ENCODE assay signal across 8 mouse cellular contexts in the genomic region with DNA sequence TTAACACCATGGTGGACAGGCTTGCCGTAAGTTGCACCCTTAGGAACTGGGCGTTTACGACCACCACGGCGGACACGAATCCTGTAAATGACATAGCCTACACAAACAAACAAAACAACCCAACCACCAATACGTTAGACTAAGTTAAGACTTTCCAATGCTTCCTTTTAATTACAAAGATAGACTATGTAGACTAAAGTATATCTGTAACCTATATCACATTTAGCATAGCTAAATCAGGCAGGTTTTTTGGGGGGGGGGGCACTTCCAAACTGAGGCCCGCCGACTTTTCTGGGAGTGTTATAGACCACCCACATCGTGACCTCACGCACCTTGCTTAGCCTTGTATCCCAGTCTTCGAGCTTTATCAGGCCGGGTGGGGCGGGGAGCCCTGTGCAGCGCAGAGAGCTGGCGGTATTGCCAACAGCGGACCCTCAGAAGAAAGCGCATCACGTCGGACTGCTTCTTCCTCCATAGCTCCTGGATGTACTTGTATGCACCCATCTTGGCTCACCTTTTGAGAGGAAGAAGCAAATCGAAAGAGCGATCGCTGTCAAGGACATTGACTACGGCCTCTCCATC. TPM values are rescaled to one million over a fixed set of nuclear protein-coding genes. Genes with fewer than 3 reads are reported as not detected.
A peak's percentile ranks its signal among the peaks of the same experiment; 100 is the strongest.
DNase-seq lines count a peak whose midpoint lies in the region; ATAC-seq and TF ChIP-seq lines count a peak whose summit lies in the region.
"Not testable (repeated sequence)": the region's sequence is repeated elsewhere in the genome, so short reads cannot be mapped to it uniquely, and the experiment has no call there.

No protein-coding gene starts in this region.

- H3K9me3 ChIP-seq in forebrain, embryonic 10.5 days; heart, embryonic 14.5 days (ENCODE audit: control insufficient read depth, low read length); intestine, embryonic 15.5 days; limb, embryonic 15.5 days; megakaryocyte, embryonic 14.5 days; neural tube, embryonic 14.5 days (ENCODE audit: control insufficient read depth, low read length): not testable (repeated sequence)

- DNase-seq in 3T3-L1 (ENCODE audit: low read depth, low spot score), result peak; percentile 21
- peak; percentile 25 for DNase-seq in brain, embryonic 14.5 days (ENCODE audit: low read depth)
- DNase-seq in forebrain, embryonic 10.5 days (ENCODE audit: extremely low spot score, low spot score), result not testable (repeated sequence)

- not testable (repeated sequence) for TF ChIP-seq POLR2A in brain, embryonic 14.5 days (IDR thresholded peaks at IDR 0.05; ENCODE audit: borderline replicate concordance, extremely low read depth, insufficient read depth, insufficient read length, poor library complexity, severe bottlenecking)

- 1% methylated on average over 24 of the region's 24 CpGs for WGBS in forebrain, embryonic 10.5 days
- WGBS in heart, embryonic 14.5 days, result 0% methylated on average over 22 of the region's 24 CpGs
- WGBS in intestine, embryonic 15.5 days, result under 1% methylated on average over 24 of the region's 24 CpGs
- under 1% methylated on average over 23 of the region's 24 CpGs for WGBS in limb, embryonic 15.5 days
- under 1% methylated on average over 19 of the region's 24 CpGs for WGBS in neural tube, embryonic 14.5 days

- not testable (repeated sequence) for H3K27me3 ChIP-seq in forebrain, embryonic 10.5 days (ENCODE audit: poor library complexity, severe bottlenecking); heart, embryonic 14.5 days (ENCODE audit: control insufficient read depth, insufficient read depth, low read length); intestine, embryonic 15.5 days (replicated peaks); limb, embryonic 15.5 days; megakaryocyte, embryonic 14.5 days (replicated peaks); neural tube, embryonic 14.5 days (ENCODE audit: control insufficient read depth, insufficient read depth, low read length)

- H3K36me3 ChIP-seq in forebrain, embryonic 10.5 days (replicated peaks), result peaks cover 44% of the 10 kb centered on the region
- peaks cover 32% of the 10 kb centered on the region for H3K36me3 ChIP-seq in heart, embryonic 14.5 days (ENCODE audit: control insufficient read depth, insufficient read depth, low read length)
- not testable (repeated sequence) for H3K36me3 ChIP-seq in intestine, embryonic 15.5 days; neural tube, embryonic 14.5 days (ENCODE audit: control insufficient read depth, insufficient read depth, low read length)
- H3K36me3 ChIP-seq in limb, embryonic 15.5 days, result peaks cover 21% of the 10 kb centered on the region
- H3K36me3 ChIP-seq in megakaryocyte, embryonic 14.5 days (replicated peaks; ENCODE audit: low read length), result peaks cover 41% of the 10 kb centered on the region

- not testable (repeated sequence) for TF ChIP-seq CTCF in brain, embryonic 14.5 days (IDR thresholded peaks at IDR 0.05; ENCODE audit: borderline replicate concordance, extremely low read depth, insufficient read depth, insufficient read length)

- H3K4me3 ChIP-seq in forebrain, embryonic 10.5 days, result peak overlapping the region; percentile 88
- peak overlapping the region; percentile 68 to 91 for H3K4me3 ChIP-seq in heart, embryonic 14.5 days (ENCODE audit: control insufficient read depth in 1 of 2, insufficient read depth in 1 of 2, low read depth in 1 of 2, low read length in 2 of 2)
- H3K4me3 ChIP-seq in intestine, embryonic 15.5 days (replicated peaks), result peak overlapping the region; percentile 83
- peak overlapping the region; percentile 78 for H3K4me3 ChIP-seq in limb, embryonic 15.5 days
- H3K4me3 ChIP-seq in megakaryocyte, embryonic 14.5 days (replicated peaks), result peak overlapping the region; percentile 96
- peak overlapping the region; percentile 66 for H3K4me3 ChIP-seq in neural tube, embryonic 14.5 days (ENCODE audit: low read depth, low read length)

- ATAC-seq in heart, embryonic 14.5 days (ENCODE audit: insufficient number of reproducible peaks, insufficient read depth, low FRiP score, low read depth); intestine, embryonic 15.5 days; limb, embryonic 15.5 days (ENCODE audit: insufficient number of reproducible peaks, low FRiP score, low TSS enrichment, low read depth): not testable (repeated sequence)
- peak; percentile 8 for ATAC-seq in neural tube, embryonic 14.5 days (ENCODE audit: low read depth)

- H3K4me2 ChIP-seq in heart, embryonic 14.5 days (ENCODE audit: low read length), result peak overlapping the region; percentile 75
- peak overlapping the region; percentile 70 for H3K4me2 ChIP-seq in intestine, embryonic 15.5 days (replicated peaks)
- H3K4me2 ChIP-seq in limb, embryonic 15.5 days, result peak overlapping the region; percentile 55
- H3K4me2 ChIP-seq in neural tube, embryonic 14.5 days (ENCODE audit: low read depth, low read length), result peak overlapping the region; percentile 90

- H3K9ac ChIP-seq in heart, embryonic 14.5 days (ENCODE audit: low read length), result peak overlapping the region; percentile 98
- peak overlapping the region; percentile 95 for H3K9ac ChIP-seq in intestine, embryonic 15.5 days
- H3K9ac ChIP-seq in limb, embryonic 15.5 days, result peak overlapping the region; percentile 88
- peak overlapping the region; percentile 93 for H3K9ac ChIP-seq in neural tube, embryonic 14.5 days (replicated peaks; ENCODE audit: low read depth, low read length)

- peaks cover 18% of the 10 kb centered on the region for H3K4me1 ChIP-seq in forebrain, embryonic 10.5 days
- peaks cover 0 to 12% of the 10 kb centered on the region in 2 experiments; a peak in 2 of 4 replicates for H3K4me1 ChIP-seq in heart, embryonic 14.5 days (ENCODE audit: control insufficient read depth in 2 of 2, insufficient read depth in 2 of 2, low read length in 2 of 2)
- not testable (repeated sequence) for H3K4me1 ChIP-seq in intestine, embryonic 15.5 days (replicated peaks); megakaryocyte, embryonic 14.5 days
- H3K4me1 ChIP-seq in limb, embryonic 15.5 days, result peaks cover 11% of the 10 kb centered on the region
- peaks cover 11% of the 10 kb centered on the region for H3K4me1 ChIP-seq in neural tube, embryonic 14.5 days (ENCODE audit: control insufficient read depth, insufficient read depth, low read length)

- peak overlapping the region; percentile 98 for H3K27ac ChIP-seq in forebrain, embryonic 10.5 days
- H3K27ac ChIP-seq in heart, embryonic 14.5 days (replicated peaks in 1 of 2; ENCODE audit: control insufficient read depth in 1 of 2, insufficient read depth in 1 of 2, low read depth in 2 of 2, low read length in 2 of 2), result peak overlapping the region; percentile 74 to 86
- H3K27ac ChIP-seq in intestine, embryonic 15.5 days, result peak overlapping the region; percentile 75; the same call in 1 of the 2 replicates
- H3K27ac ChIP-seq in limb, embryonic 15.5 days, result peak overlapping the region; percentile 90
- H3K27ac ChIP-seq in neural tube, embryonic 14.5 days (ENCODE audit: low read depth, low read length), result peak overlapping the region; percentile 87

RNA-seq across cellular contexts. Expression of gene Nkiras1, which starts 0.9 kb away (rescaled TPM):
- polyA plus RNA-seq in brain, embryonic 14.5 days (2012; rRNA removed), result 26.1 and 28.8 TPM in 2 replicates
- 12.2 and 13.6 TPM in 2 replicates for polyA plus RNA-seq in forebrain, embryonic 10.5 days (2016; fragmentation: Nextera tagmentation; extraction: Ambion mirVana)
- polyA plus RNA-seq in heart, embryonic 14.5 days (2014; fragmentation: Nextera tagmentation; extraction: Ambion mirVana), result 18.4 and 21.1 TPM in 2 replicates
- polyA plus RNA-seq in intestine, embryonic 15.5 days (2015; fragmentation: Nextera tagmentation; extraction: Ambion mirVana), result 16.8 and 17.1 TPM in 2 replicates
- polyA plus RNA-seq in limb, embryonic 15.5 days (2015; fragmentation: Nextera tagmentation; extraction: Ambion mirVana), result 20.4 and 25.8 TPM in 2 replicates
- polyA plus RNA-seq in megakaryocyte, embryonic 14.5 days (2012; ENCODE audit: insufficient read depth, low replicate concordance), result 0.51 TPM in 1 of 2 replicates, not detected in the other
- 57.1 and 66.6 TPM in 2 replicates for polyA plus RNA-seq in neural tube, embryonic 14.5 days (2014; fragmentation: Nextera tagmentation; extraction: Ambion mirVana)

RNA-seq across cellular contexts. Expression of gene Rpl15, which starts 1.2 kb away (rescaled TPM):
- 787 and 1,082 TPM in 2 replicates for polyA plus RNA-seq in brain, embryonic 14.5 days (2012; rRNA removed)
- 464 and 501 TPM in 2 replicates for polyA plus RNA-seq in forebrain, embryonic 10.5 days (2016; fragmentation: Nextera tagmentation; extraction: Ambion mirVana)
- 311 and 327 TPM in 2 replicates for polyA plus RNA-seq in heart, embryonic 14.5 days (2014; fragmentation: Nextera tagmentation; extraction: Ambion mirVana)
- 406 and 450 TPM in 2 replicates for polyA plus RNA-seq in intestine, embryonic 15.5 days (2015; fragmentation: Nextera tagmentation; extraction: Ambion mirVana)
- polyA plus RNA-seq in limb, embryonic 15.5 days (2015; fragmentation: Nextera tagmentation; extraction: Ambion mirVana), result 314 and 405 TPM in 2 replicates
- polyA plus RNA-seq in megakaryocyte, embryonic 14.5 days (2012; ENCODE audit: insufficient read depth, low replicate concordance), result 78.0 and 176 TPM in 2 replicates
- 331 and 341 TPM in 2 replicates for polyA plus RNA-seq in neural tube, embryonic 14.5 days (2014; fragmentation: Nextera tagmentation; extraction: Ambion mirVana)

RNA-seq across cellular contexts. Expression of gene Nr1d2, which starts 31.1 kb away (rescaled TPM):
- 3.3 and 5.0 TPM in 2 replicates for polyA plus RNA-seq in brain, embryonic 14.5 days (2012; rRNA removed)
- 4.1 and 4.2 TPM in 2 replicates for polyA plus RNA-seq in forebrain, embryonic 10.5 days (2016; fragmentation: Nextera tagmentation; extraction: Ambion mirVana)
- 17.1 and 17.6 TPM in 2 replicates for polyA plus RNA-seq in heart, embryonic 14.5 days (2014; fragmentation: Nextera tagmentation; extraction: Ambion mirVana)
- polyA plus RNA-seq in intestine, embryonic 15.5 days (2015; fragmentation: Nextera tagmentation; extraction: Ambion mirVana), result 5.0 and 6.9 TPM in 2 replicates
- 6.2 TPM in 2 replicates for polyA plus RNA-seq in limb, embryonic 15.5 days (2015; fragmentation: Nextera tagmentation; extraction: Ambion mirVana)
- polyA plus RNA-seq in megakaryocyte, embryonic 14.5 days (2012; ENCODE audit: insufficient read depth, low replicate concordance), result 0.32 TPM in 1 of 2 replicates, not detected in the other
- polyA plus RNA-seq in neural tube, embryonic 14.5 days (2014; fragmentation: Nextera tagmentation; extraction: Ambion mirVana), result 8.9 and 9.1 TPM in 2 replicates
